Mouse (Mus musculus) ovary, postnatal 36 days (tissue): ENCODE measurements at regions not wholly inside any gene's neighbourhood (a gene's known extent, or its start where the extent isn't known, plus 50 kb on each side); places are given as distances from the start of the nearest gene placed in this dataset.

ENCODE experiments used
- DNase-seq: peaks from one replicate; pipeline ENCODE4 v3.0.0; 2022; ENCODE audit warnings: low spot score, mixed read lengths

DNA sequence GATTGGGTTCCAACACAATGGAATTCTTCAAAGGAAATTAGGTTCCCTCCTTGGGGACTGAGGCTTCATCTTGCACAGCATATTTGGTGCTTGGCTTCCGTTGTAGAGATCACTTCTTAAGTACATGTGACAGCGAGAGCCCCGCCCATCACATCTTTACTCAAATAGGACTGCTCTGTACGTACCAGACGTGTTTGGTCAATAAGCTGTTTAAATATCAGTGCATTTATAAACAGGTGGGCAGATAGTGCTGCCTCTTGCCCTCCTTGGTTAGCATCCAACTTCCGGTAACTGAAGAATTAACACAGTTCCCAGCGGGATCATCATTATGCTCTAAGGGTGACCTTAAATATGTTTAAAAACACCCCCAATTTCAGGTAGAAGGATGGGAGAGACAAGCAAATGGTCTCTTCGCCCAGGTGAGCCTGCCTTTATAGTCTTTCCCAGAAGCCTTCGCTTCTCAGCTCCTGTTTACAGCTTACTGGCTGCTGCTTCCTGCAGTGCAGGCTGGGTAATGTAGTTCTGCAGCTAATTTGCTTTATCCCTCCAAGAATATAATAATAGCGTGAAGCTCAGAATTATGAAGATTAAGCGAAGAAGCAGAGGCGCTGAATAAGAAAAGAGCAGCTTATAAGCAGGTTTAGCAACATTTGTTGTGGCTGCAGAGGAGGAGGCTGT, 242.1 kb downstream of the Foxo1 start:
- DNase-seq: no peak

GRCm38 (mm10) chr3:52503925-52504324, 235.8 kb downstream of the Foxo1 start:
- DNase-seq: no peak

DNA sequence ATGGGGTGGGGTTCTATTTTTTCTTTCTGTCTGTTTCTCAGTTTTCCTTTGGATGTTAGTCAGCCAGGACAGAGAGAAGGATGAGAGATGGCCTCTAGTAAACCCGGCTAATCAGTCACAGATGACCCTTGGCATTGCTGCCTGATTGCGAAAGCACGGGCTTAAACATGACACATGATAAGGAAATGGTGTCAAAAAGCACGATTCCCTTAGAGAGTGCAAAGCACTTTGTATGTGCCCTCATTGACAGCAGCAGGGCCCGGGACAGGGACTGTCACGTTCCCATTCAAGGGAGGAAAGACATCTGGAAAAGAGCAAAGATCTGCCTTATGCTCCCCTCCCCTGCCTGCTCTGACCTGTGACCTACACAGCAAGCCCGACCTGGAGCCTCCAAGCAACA, 234.1 kb downstream of the Foxo1 start:
- no peak for DNase-seq

- DNase-seq: no peak
These were observed 233.5 kb downstream of the Foxo1 start for GRCm38 (mm10) chr3:52501614-52502013.

- DNase-seq: no peak
These were observed 231.9 kb downstream of the Foxo1 start for GRCm38 (mm10) chr3:52500026-52500425.

- no peak for DNase-seq
These were observed 231.4 kb downstream of the Foxo1 start for GRCm38 (mm10) chr3:52499581-52499980.

GRCm38 (mm10) chr3:52498506-52499228, 230.5 kb downstream of the Foxo1 start:
- DNase-seq: no peak

- DNase-seq: no peak
These were observed 228.8 kb downstream of the Foxo1 start for GRCm38 (mm10) chr3:52496965-52497364.

- DNase-seq: no peak
These were observed 227.3 kb downstream of the Foxo1 start for GRCm38 (mm10) chr3:52495401-52495800.

DNA sequence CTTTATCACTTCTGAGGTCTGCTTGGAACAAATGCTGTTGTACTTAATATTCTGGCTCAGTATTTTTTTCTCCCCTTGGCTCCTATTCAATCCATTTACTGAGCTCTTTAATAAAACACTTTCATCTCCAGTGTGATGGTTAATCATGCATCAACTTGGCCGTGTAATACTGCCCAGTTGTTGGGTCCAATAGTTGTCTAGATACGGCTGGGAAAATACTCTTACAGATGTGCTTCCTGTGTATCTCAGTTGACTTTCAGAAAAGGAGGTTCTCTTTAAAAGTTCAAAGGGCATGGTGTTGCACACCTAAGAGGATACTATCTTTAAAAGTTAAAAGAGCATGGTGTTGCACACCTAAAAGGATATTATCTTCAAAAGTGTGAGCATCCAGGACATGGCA, 226.8 kb downstream of the Foxo1 start:
- no peak for DNase-seq

GRCm38 (mm10) chr3:52479186-52479585, 211.1 kb downstream of the Foxo1 start:
- no peak for DNase-seq

GRCm38 (mm10) chr3:52469900-52470299, 201.8 kb downstream of the Foxo1 start:
- no peak for DNase-seq

DNA sequence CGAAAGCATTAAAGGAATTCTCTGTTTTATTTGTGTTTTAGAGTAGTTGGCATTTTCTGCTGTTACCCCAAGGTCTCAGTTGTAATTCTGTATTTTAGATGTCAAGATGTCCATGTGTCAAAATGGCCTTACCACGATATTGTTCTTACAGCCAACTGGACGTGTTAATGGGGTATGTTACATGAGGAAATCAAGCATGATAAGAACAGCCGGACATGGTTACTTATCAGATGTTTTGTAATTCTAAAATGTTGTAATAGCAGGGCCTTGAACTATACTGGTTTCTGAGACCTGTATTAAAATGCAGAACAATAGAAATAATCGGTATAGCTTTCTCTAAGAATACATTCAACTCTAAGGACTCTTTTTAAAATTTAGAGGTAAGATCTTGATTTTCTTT, 201.3 kb downstream of the Foxo1 start:
- DNase-seq: no peak

GRCm38 (mm10) chr3:52468326-52468725, 200.2 kb downstream of the Foxo1 start:
- DNase-seq: no peak

GRCm38 (mm10) chr3:52467876-52468275, 199.7 kb downstream of the Foxo1 start:
- DNase-seq: no peak

- no peak for DNase-seq
These were observed 198.9 kb downstream of the Foxo1 start for GRCm38 (mm10) chr3:52466984-52467565.

- no peak for DNase-seq
These were observed 198.4 kb downstream of the Foxo1 start for GRCm38 (mm10) chr3:52466571-52466970.

DNA sequence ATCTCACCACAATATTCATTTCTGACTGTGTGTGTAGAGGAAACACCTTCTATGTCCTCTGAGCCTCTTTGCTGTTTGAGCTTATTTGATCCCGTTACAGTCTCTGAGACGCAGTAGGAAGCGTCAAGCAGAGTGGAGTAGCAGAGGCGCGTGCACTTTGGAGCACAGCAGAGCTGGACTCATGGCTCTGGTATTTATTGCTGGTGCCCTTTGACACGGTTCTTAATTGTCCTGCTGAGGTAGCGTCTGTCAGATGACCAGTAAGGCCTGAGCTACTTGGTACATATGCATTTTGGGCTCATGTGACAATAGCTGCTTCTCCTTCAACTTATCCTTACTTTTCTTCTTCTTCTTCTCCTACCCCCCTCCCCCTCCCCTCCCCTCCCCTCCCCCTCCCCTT, 195.8 kb downstream of the Foxo1 start:
- DNase-seq: no peak

DNA sequence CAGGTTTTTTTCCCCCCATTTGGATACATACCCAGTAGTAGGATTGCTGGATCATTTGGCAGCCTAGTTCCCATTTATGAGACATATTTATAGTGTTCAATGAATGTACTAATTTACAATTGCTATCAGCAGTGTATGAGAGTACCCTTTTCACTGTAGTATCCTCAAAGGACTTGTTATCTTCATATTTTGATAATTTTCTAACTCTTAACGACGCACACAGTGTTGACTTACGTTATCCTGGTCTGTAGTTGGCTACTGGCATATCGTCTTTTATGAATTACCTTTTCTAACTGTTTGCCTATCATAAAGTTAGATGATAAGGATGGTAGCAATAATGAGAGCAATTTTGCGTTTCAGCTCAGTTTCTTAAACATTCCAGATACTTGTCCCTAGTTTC, 186.8 kb downstream of the Foxo1 start:
- DNase-seq: no peak

DNA sequence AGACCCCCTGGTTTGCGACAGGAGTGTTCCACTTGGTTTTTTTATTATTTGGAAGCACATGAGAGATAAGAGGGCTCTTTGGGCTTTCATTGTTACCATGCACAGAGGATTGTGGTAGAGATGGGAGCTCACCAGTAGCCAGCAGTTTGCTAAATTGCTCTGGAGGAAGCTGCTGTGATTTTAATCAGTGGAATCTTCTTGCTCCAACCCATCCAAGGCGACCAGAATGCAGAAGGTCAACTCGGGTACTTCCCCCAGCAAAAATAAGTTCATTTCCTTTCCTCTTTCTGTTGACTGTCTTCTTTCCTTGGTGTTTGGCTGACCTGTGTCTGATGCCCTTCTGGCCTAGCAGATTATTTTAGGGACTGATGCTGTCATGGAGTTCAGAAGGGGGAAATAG, 184.9 kb downstream of the Foxo1 start:
- no peak for DNase-seq

DNA sequence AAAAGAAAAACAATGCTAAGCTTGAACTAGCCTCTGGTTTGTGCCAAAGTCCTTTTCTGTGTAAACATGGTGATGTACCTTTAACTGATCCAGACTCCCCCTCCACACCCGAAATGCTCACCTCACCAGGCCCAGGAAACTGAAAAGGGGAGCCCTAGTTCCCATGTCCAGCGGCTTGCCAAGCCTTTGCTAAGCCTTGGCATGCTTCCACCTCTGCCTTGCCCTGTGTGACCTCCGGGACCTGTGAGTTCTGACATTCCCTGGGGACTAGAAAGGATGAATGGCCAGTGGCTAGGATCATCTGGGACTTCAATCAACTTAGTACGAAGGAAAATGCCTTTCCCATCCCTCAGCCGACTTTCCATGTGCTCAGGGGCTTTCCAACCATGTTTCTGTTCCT, 184.2 kb downstream of the Foxo1 start:
- peak; percentile 12 for DNase-seq

DNA sequence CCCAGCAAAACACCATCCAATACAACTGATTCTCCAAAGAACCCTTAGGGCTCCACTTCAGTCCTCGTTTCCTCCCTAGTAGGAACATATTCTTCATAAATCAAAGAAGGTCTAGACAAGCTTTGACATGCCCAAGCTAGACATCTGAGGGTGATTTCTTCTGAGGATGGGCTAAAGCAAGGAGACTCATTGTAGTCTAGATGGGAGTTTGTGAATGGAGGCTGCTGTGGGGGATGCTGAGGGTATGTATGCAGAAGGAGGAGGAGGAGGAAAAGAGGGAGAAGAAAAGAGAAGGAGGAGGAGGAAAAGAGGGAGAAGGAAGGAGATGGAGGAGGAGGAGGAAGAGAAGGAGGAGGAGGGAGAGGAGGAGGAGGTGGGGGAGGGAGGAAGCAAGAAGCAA, 178.9 kb downstream of the Foxo1 start:
- no peak for DNase-seq

GRCm38 (mm10) chr3:52446500-52446899, 178.4 kb downstream of the Foxo1 start:
- no peak for DNase-seq
